Mouse (Mus musculus) ES-E14 (cell line): Measurements from ENCODE around the gene Igf2. TPM values are rescaled to one million over a fixed set of nuclear protein-coding genes. Genes with fewer than 3 reads are reported as not detected.

Source experiments
- DNase-seq: peaks from one replicate; pipeline ENCODE4 v3.0.0-alpha.2; 2013; ENCODE audit warnings: low read depth, low spot score
- H3K27ac ChIP-seq: 2 replicates; pipeline ENCODE4 v1.5.1; 2012; ENCODE audit warnings: low read depth, mild to moderate bottlenecking, low read length, moderate library complexity, mixed read lengths; ENCODE audit not compliant: poor library complexity, insufficient read depth, severe bottlenecking
- H3K36me3 ChIP-seq: 2 replicates; pipeline ENCODE4 v1.6.1; 2012; ENCODE audit warnings: mild to moderate bottlenecking, low read length, moderate library complexity, mixed read lengths; ENCODE audit not compliant: control insufficient read depth, poor library complexity, insufficient read depth, severe bottlenecking
- H3K4me1 ChIP-seq, 2 experiments: fragments of 150-350 bp in 1 of 2; sonication (generic) in 1 of 2; 2 replicates each; pipeline ENCODE4 v1.6.1; 2012; ENCODE audit warnings: low read length in 2 of 2, mild to moderate bottlenecking in 1 of 2, mixed read lengths in 1 of 2; ENCODE audit not compliant: control insufficient read depth in 2 of 2, insufficient read depth in 2 of 2, poor library complexity in 1 of 2
- H3K4me3 ChIP-seq, 2 experiments: fragments of 150-350 bp in 1 of 2; sonication (generic) in 1 of 2; 2 replicates each; pipeline ENCODE4 v1.5.1; 2012; ENCODE audit warnings: low read length in 2 of 2, low read depth in 1 of 2, mild to moderate bottlenecking in 1 of 2, mixed read lengths in 1 of 2; ENCODE audit not compliant: insufficient read depth in 1 of 2, poor library complexity in 1 of 2, severe bottlenecking in 1 of 2
- H3K9ac ChIP-seq: 2 replicates; pipeline ENCODE4 v1.6.1; 2012; ENCODE audit warnings: low read depth, mild to moderate bottlenecking, low read length, mixed read lengths; ENCODE audit not compliant: poor library complexity, insufficient read depth, severe bottlenecking
- H3K9me3 ChIP-seq: fragments of 150-350 bp; sonication (generic); 2 replicates; pipeline ENCODE4 v1.6.1; 2012; ENCODE audit warnings: low read depth, mild to moderate bottlenecking, low read length; ENCODE audit not compliant: control insufficient read depth, insufficient read depth
- CHD2 ChIP-seq: IDR thresholded peaks from 2 replicates; pipeline ENCODE4 v1.6.1; 2014; ENCODE audit warnings: mild to moderate bottlenecking, low read depth, low read length, inconsistent platforms
- HCFC1 ChIP-seq: IDR thresholded peaks from 2 replicates; pipeline ENCODE4 v1.6.1; 2012; ENCODE audit warnings: low read length, inconsistent platforms, borderline replicate concordance; ENCODE audit not compliant: insufficient read depth
- MAFK ChIP-seq: IDR thresholded peaks from 2 replicates; pipeline ENCODE4 v1.6.1; 2014; ENCODE audit warnings: mild to moderate bottlenecking, low read depth, low read length, inconsistent platforms; ENCODE audit not compliant: insufficient read depth
- ZC3H11A ChIP-seq: IDR thresholded peaks from 2 replicates; pipeline ENCODE4 v1.6.1; 2012; ENCODE audit warnings: low read depth, mild to moderate bottlenecking, inconsistent platforms, low read length, borderline replicate concordance
- ZNF384 ChIP-seq: IDR thresholded peaks from 2 replicates; pipeline ENCODE4 v1.6.1; 2012; ENCODE audit warnings: low read depth, low read length, inconsistent platforms
- in situ Hi-C, 2 experiments: fragments of 600-800 bp; cut with MboI; formaldehyde crosslinking; loops; one replicate each; pipeline ENCODE4 v1.15.1; 2025; ENCODE audit warnings: low sequenced_read_pairs in 2 of 2, inconsistent platforms in 1 of 2; ENCODE audit not compliant: unreplicated experiment in 2 of 2
- total RNA-seq: library from RNA; depleted of rRNA; stranded (reverse); fragments of 300-350 nt; gene quantifications from 2 replicates; pipeline ENCODE4 v1.2.3, GENCODE M21; 2012

The Igf2 gene
- total RNA-seq, 1 experiment: 44.4 TPM

- Histone ChIP-seq H3K9me3 (no peaks in the 10 kb centered on the region), H3K4me1 (no peaks in the 10 kb centered on the region), H3K4me3 (no peak within 1 kb of the TSS), H3K27ac (no peak within 1 kb of the TSS), H3K36me3 (no peaks in the 10 kb centered on the region), H3K9ac (no peak within 1 kb of the TSS)
- DNase-seq: no peak
- no peak for TF ChIP-seq MAFK
- no peak for TF ChIP-seq ZNF384
- no peak for TF ChIP-seq HCFC1
- no peak for TF ChIP-seq CHD2
- TF ChIP-seq ZC3H11A: no peak
- in situ Hi-C loops: loop anchor here (5.0 to 10.0 kb wide), 3 partner anchors 245 to 335 kb away; no protein-coding TSS in a partner anchor
Measured at GRCm38 (mm10) chr7:142669751-142670625, 3.4 kb upstream of the Igf2 start, which contains the start of gene Gm49394. TSS of gene Gm49394 (minus strand) at chr7:142669942.

GRCm38 (mm10) chr7:142668328-142668727 lies 1.7 kb upstream of the Igf2 start:
- TF ChIP-seq MAFK: no peak
- TF ChIP-seq HCFC1: no peak
- no peak for TF ChIP-seq ZNF384
- no peak for TF ChIP-seq ZC3H11A
- no peak for TF ChIP-seq CHD2
- Histone ChIP-seq H3K27ac (no peak overlapping the region; the same call in 1 of the 2 replicates), H3K36me3 (no peaks in the 10 kb centered on the region), H3K9me3 (no peaks in the 10 kb centered on the region), H3K9ac (no peak overlapping the region), H3K4me1 (no peaks in the 10 kb centered on the region; a peak in 1 of 4 replicates), H3K4me3 (no peak overlapping the region)
- in situ Hi-C loops: no loop called here
- no peak for DNase-seq

GRCm38 (mm10) chr7:142667521-142667920 lies 905 bp upstream of the Igf2 start:
- in situ Hi-C loops: no loop called here
- no peak overlapping the region for H3K9ac ChIP-seq
- H3K9me3 ChIP-seq: no peaks in the 10 kb centered on the region
- H3K4me1 ChIP-seq: no peaks in the 10 kb centered on the region; a peak in 1 of 4 replicates
- no peak for TF ChIP-seq ZC3H11A
- no peak for TF ChIP-seq HCFC1
- TF ChIP-seq ZNF384: no peak
- TF ChIP-seq MAFK: no peak
- no peak for TF ChIP-seq CHD2
- no peaks in the 10 kb centered on the region for H3K36me3 ChIP-seq
- DNase-seq: no peak
- no peak overlapping the region for H3K27ac ChIP-seq
- H3K4me3 ChIP-seq: no peak overlapping the region

GRCm38 (mm10) chr7:142666109-142666508 lies 507 bp downstream of the Igf2 start:
- no peak for TF ChIP-seq MAFK
- no peak for TF ChIP-seq ZC3H11A
- TF ChIP-seq HCFC1: no peak
- no peak for TF ChIP-seq ZNF384
- TF ChIP-seq CHD2: no peak
- Histone ChIP-seq H3K9ac (no peak overlapping the region), H3K4me1 (no peaks in the 10 kb centered on the region; a peak in 1 of 4 replicates), H3K4me3 (no peak overlapping the region), H3K27ac (no peak overlapping the region), H3K36me3 (no peaks in the 10 kb centered on the region), H3K9me3 (no peaks in the 10 kb centered on the region)
- in situ Hi-C loops: no loop called here
- no peak for DNase-seq
